Comparison of ENCODE assay signal across 26 mouse cellular contexts in the genomic region with DNA sequence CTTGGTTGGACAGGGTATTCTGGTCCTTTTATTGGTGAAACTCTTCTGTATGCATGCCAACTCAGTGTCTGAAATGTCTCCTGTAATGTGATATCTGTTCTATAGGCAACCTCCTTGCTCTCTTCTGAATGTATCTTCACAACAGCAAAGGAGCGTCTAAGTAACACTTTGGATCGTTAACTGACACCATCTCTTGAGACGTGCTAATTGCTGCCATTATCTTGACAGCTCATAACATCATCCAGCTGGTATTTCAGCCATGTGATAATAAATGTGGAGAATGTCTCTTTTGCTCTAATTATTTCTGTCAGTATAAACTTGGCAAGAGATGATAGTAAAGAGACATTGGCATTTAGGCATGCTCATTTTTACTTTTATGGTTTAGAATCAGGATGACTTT.
DNase-seq lines count a peak whose midpoint lies in the region; ATAC-seq and TF ChIP-seq lines count a peak whose summit lies in the region.
"Had no signal": no experiment of that assay in that cellular context is flagged by ENCODE, and none has a peak within 500 bp of the region (broad histone marks: within the 10 kb centered on the region; RNA-seq: fewer than 3 reads in every experiment).

No protein-coding gene starts in this region.

- H3K36me3 ChIP-seq in lung, embryonic 14.5 days (ENCODE audit: insufficient read depth): no peaks in the 10 kb centered on the region
- H3K36me3 ChIP-seq in forebrain, embryonic 12.5 days (replicated peaks): no peaks in the 10 kb centered on the region
- no peaks in the 10 kb centered on the region for H3K36me3 ChIP-seq in forebrain, postnatal 0 days (ENCODE audit: insufficient read depth)
- H3K36me3 ChIP-seq: embryonic facial prominence, embryonic 12.5 days; G1E; midbrain, embryonic 13.5 days had no signal

- DNase-seq in embryo, embryonic 10 days (ENCODE audit: low spot score): peak; percentile 5
- no peak for DNase-seq in embryo, embryonic 9.5 days (ENCODE audit: extremely low spot score)
- DNase-seq in lung, embryonic 14.5 days: peak; percentile 13
- no peak for DNase-seq in lung, postnatal 10 days
- peak; percentile 38 for DNase-seq in forebrain, postnatal 0 days
- no peak for DNase-seq in spleen, postnatal 36 days (ENCODE audit: low spot score in 2 of 2)
- no peak for DNase-seq in B cell, adult 2 months
- DNase-seq: adrenal gland, postnatal 10 days; cerebellum, adult 2 months; cerebellum, postnatal 14 days; gastrocnemius, postnatal 10 days; kidney, adult 8-10 months; layer of hippocampus, postnatal 36 days; liver; lung, postnatal 4 days; thymus, adult 18-20 months; thymus, postnatal 25 days had no signal

- ATAC-seq in lung, embryonic 14.5 days (ENCODE audit: insufficient read depth): no peak
- peak; percentile 55; the same call in 1 of the 2 replicates for ATAC-seq in forebrain, embryonic 12.5 days (ENCODE audit: low FRiP score)
- ATAC-seq in forebrain, postnatal 0 days: peak; percentile 89
- ATAC-seq: intestine, embryonic 16.5 days; midbrain, embryonic 13.5 days; Patski had no signal

- no peak for TF ChIP-seq CTCF in lung, embryonic 14.5 days (IDR thresholded peaks at IDR 0.05; ENCODE audit: low read depth)
- TF ChIP-seq CTCF in forebrain, postnatal 0 days (IDR thresholded peaks at IDR 0.05; ENCODE audit: low read depth): no peak

- H3K27me3 ChIP-seq in lung, embryonic 14.5 days (ENCODE audit: insufficient read depth, low read length): no peaks in the 10 kb centered on the region
- H3K27me3 ChIP-seq in forebrain, embryonic 12.5 days: no peaks in the 10 kb centered on the region
- H3K27me3 ChIP-seq in forebrain, postnatal 0 days (ENCODE audit: insufficient read depth, low read length): no peaks in the 10 kb centered on the region
- H3K27me3 ChIP-seq: embryonic facial prominence, embryonic 12.5 days; megakaryocyte, embryonic 14.5 days; midbrain, embryonic 13.5 days; Patski had no signal

- H3K27ac ChIP-seq in lung, embryonic 14.5 days (ENCODE audit: low read depth): no peak overlapping the region
- H3K27ac ChIP-seq in forebrain, embryonic 12.5 days: no peak overlapping the region
- no peak overlapping the region for H3K27ac ChIP-seq in forebrain, postnatal 0 days (ENCODE audit: low read depth, low read length)
- H3K27ac ChIP-seq: embryonic facial prominence, embryonic 12.5 days; kidney, postnatal 0 days; midbrain, embryonic 13.5 days; stomach, postnatal 0 days had no signal

- no peak overlapping the region for H3K4me2 ChIP-seq in lung, embryonic 14.5 days
- H3K4me2 ChIP-seq in forebrain, embryonic 12.5 days: no peak overlapping the region
- no peak overlapping the region for H3K4me2 ChIP-seq in forebrain, postnatal 0 days (ENCODE audit: low read depth)
- H3K4me2 ChIP-seq: embryonic facial prominence, embryonic 12.5 days; midbrain, embryonic 13.5 days had no signal

- H3K9ac ChIP-seq in lung, embryonic 14.5 days: no peak overlapping the region
- H3K9ac ChIP-seq in forebrain, embryonic 12.5 days: no peak overlapping the region
- no peak overlapping the region for H3K9ac ChIP-seq in forebrain, postnatal 0 days
- H3K9ac ChIP-seq: embryonic facial prominence, embryonic 12.5 days; midbrain, embryonic 13.5 days had no signal

- WGBS in lung, embryonic 14.5 days: 28% methylated on average over 3 of the region's 3 CpGs
- 45% methylated on average over 3 of the region's 3 CpGs for WGBS in forebrain, embryonic 12.5 days
- 25% methylated on average over 3 of the region's 3 CpGs for WGBS in forebrain, postnatal 0 days

- H3K9me3 ChIP-seq in lung, embryonic 14.5 days (ENCODE audit: low read depth, low read length): no peaks in the 10 kb centered on the region
- no peaks in the 10 kb centered on the region for H3K9me3 ChIP-seq in forebrain, embryonic 12.5 days
- H3K9me3 ChIP-seq in forebrain, postnatal 0 days (ENCODE audit: low read length): no peaks in the 10 kb centered on the region
- H3K9me3 ChIP-seq: embryonic facial prominence, embryonic 12.5 days; G1E; megakaryocyte, embryonic 14.5 days; midbrain, embryonic 13.5 days had no signal

- H3K4me3 ChIP-seq in lung, embryonic 14.5 days (ENCODE audit: low read depth, low read length): no peak overlapping the region
- no peak overlapping the region for H3K4me3 ChIP-seq in forebrain, embryonic 12.5 days (replicated peaks)
- H3K4me3 ChIP-seq in forebrain, postnatal 0 days (ENCODE audit: low read depth, low read length): no peak overlapping the region
- H3K4me3 ChIP-seq: embryonic facial prominence, embryonic 12.5 days; megakaryocyte, embryonic 14.5 days; midbrain, embryonic 13.5 days had no signal

- no peaks in the 10 kb centered on the region for H3K4me1 ChIP-seq in lung, embryonic 14.5 days (ENCODE audit: insufficient read depth)
- H3K4me1 ChIP-seq in forebrain, embryonic 12.5 days: no peaks in the 10 kb centered on the region
- H3K4me1 ChIP-seq in forebrain, postnatal 0 days (ENCODE audit: insufficient read depth): no peaks in the 10 kb centered on the region
- H3K4me1 ChIP-seq: embryonic facial prominence, embryonic 12.5 days; megakaryocyte, embryonic 14.5 days; midbrain, embryonic 13.5 days had no signal

Comparison
In these comparisons a context has a peak if more than half of its experiments do, and no peak if none do; other contexts are left out.
1. DNase-seq: peak in embryo, embryonic 10 days (single experiment), lung, embryonic 14.5 days (single experiment) and forebrain, postnatal 0 days (single experiment); none in embryo, embryonic 9.5 days (single experiment), lung, postnatal 10 days (single experiment), spleen, postnatal 36 days (0 of 2) and B cell, adult 2 months (0 of 2).